Mouse (Mus musculus): ENCODE measurements around the gene Ipcef1.
A peak's percentile ranks its signal among the peaks of the same experiment; 100 is the strongest.

The Ipcef1 gene

GRCm38 (mm10) chr10:7052315-7053017 is at the start of gene Ipcef1:
TSS of gene Ipcef1 (minus strand) at chr10:7052478.
- no peak for DNase-seq (ENCODE audit: low read depth)

- DNase-seq (ENCODE audit: low read depth) = no peak
These were observed 25.7 kb upstream of the Ipcef1 start for GRCm38 (mm10) chr10:7077971-7078370.

- DNase-seq (ENCODE audit: low read depth) = no peak
These were observed 25.1 kb upstream of the Ipcef1 start for GRCm38 (mm10) chr10:7077389-7077808.

GRCm38 (mm10) chr10:7076662-7077211 is 24.5 kb upstream of the Ipcef1 start:
- DNase-seq (ENCODE audit: low read depth) = no peak

- DNase-seq (ENCODE audit: low read depth) = peak; percentile 69
These were observed 23.9 kb upstream of the Ipcef1 start for GRCm38 (mm10) chr10:7076201-7076600.

- no peak for DNase-seq (ENCODE audit: low read depth)
These were observed 23.4 kb upstream of the Ipcef1 start for GRCm38 (mm10) chr10:7075661-7076060.

- no peak for DNase-seq (ENCODE audit: low read depth)
These were observed 22.0 kb upstream of the Ipcef1 start for GRCm38 (mm10) chr10:7074231-7074630.

GRCm38 (mm10) chr10:7070924-7071323 is 18.6 kb upstream of the Ipcef1 start:
- no peak for DNase-seq (ENCODE audit: low read depth)

- DNase-seq (ENCODE audit: low read depth) = no peak
These were observed 18.0 kb upstream of the Ipcef1 start for GRCm38 (mm10) chr10:7070100-7070835.

- peak; percentile 13 for DNase-seq (ENCODE audit: low read depth)
These were observed 16.8 kb upstream of the Ipcef1 start for GRCm38 (mm10) chr10:7069090-7069489.

GRCm38 (mm10) chr10:7068608-7069007 is 16.3 kb upstream of the Ipcef1 start:
- peak; percentile 67 for DNase-seq (ENCODE audit: low read depth)

- no peak for DNase-seq (ENCODE audit: low read depth)
These were observed 11.6 kb upstream of the Ipcef1 start for GRCm38 (mm10) chr10:7063752-7064457.

- no peak for DNase-seq (ENCODE audit: low read depth)
These were observed 10.7 kb upstream of the Ipcef1 start for GRCm38 (mm10) chr10:7062993-7063392.

- no peak for DNase-seq (ENCODE audit: low read depth)
These were observed 8.0 kb upstream of the Ipcef1 start for GRCm38 (mm10) chr10:7060326-7060725.

GRCm38 (mm10) chr10:7057546-7057945 is 5.3 kb upstream of the Ipcef1 start:
- DNase-seq (ENCODE audit: low read depth) = no peak

- DNase-seq (ENCODE audit: low read depth) = no peak
These were observed 2.4 kb upstream of the Ipcef1 start for GRCm38 (mm10) chr10:7054560-7055205.

GRCm38 (mm10) chr10:7049901-7050300 is 2.4 kb downstream of the Ipcef1 start:
- DNase-seq (ENCODE audit: low read depth) = no peak

GRCm38 (mm10) chr10:7047919-7048291 is 4.4 kb downstream of the Ipcef1 start:
- DNase-seq (ENCODE audit: low read depth) = no peak

GRCm38 (mm10) chr10:7047288-7047918 is 4.9 kb downstream of the Ipcef1 start:
- no peak for DNase-seq (ENCODE audit: low read depth)

GRCm38 (mm10) chr10:7043896-7044295 is 8.4 kb downstream of the Ipcef1 start:
- DNase-seq (ENCODE audit: low read depth) = no peak

GRCm38 (mm10) chr10:7041032-7041431 is 11.2 kb downstream of the Ipcef1 start:
- DNase-seq (ENCODE audit: low read depth) = peak; percentile 29

- DNase-seq (ENCODE audit: low read depth) = no peak
These were observed 15.1 kb downstream of the Ipcef1 start for GRCm38 (mm10) chr10:7037194-7037593.
